Mouse (Mus musculus) layer of hippocampus, postnatal 14 days (tissue): Measurements from ENCODE around the gene Lpp. TPM values are rescaled to one million over a fixed set of nuclear protein-coding genes. Genes with fewer than 3 reads are reported as not detected.

Experiments used
- DNase-seq, 2 experiments: peaks; one replicate each; pipeline ENCODE4 v3.0.0; 2021 to 2022; ENCODE audit warnings: low spot score in 2 of 2, mixed read lengths in 1 of 2
- total RNA-seq, 2 experiments: library from RNA; stranded (reverse); gene quantifications; 2 replicates each; pipeline ENCODE4 v1.2.3; 2021

The Lpp gene
- total RNA-seq, 2 experiments from 2014 or later: 10.1 to 12.2 TPM

DNA sequence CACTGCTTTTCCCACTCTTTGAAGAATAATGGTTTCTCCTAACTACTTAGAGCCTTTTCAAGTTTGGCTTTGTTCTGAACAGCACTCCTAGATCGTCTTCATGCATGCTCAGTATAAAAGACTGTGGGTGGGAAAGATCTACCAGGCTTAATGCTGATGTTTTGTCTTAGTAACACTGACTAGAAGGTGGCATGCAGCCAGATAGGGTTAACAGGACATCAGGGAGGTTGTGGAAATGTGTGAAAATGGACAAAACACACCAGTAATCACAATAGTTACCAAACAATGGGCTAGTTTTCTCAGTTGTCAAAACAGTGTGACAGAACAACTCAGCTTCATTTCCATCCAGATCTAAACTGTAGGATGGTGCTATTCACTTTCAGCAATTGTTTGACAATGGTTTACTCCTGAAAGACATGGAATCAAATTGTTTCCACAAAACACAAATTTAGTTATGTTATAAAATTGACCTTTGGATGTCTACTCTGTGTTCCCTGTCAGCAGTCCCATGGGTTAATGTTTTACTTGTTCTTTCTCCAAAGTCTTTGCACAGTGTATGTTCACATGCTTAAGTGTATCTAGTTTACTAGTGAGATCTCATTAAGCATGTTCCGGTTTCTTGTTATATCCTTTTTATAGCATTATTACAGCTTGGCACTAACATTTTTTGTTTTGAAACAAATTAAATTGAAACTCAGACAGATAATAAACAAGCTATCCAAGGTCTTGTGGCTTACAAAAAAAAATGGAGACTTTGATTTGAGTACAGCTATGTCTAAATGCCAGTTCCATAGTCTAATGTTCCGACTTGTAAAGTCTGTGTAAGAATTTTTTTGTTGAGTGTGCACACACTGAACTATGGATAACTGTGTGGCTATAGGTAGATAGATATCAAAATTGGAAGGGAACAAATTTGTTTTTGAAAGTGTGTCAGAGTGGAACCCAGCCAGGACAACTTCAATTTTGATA is 229.2 kb downstream of the Lpp start:
- no peak for DNase-seq

DNA sequence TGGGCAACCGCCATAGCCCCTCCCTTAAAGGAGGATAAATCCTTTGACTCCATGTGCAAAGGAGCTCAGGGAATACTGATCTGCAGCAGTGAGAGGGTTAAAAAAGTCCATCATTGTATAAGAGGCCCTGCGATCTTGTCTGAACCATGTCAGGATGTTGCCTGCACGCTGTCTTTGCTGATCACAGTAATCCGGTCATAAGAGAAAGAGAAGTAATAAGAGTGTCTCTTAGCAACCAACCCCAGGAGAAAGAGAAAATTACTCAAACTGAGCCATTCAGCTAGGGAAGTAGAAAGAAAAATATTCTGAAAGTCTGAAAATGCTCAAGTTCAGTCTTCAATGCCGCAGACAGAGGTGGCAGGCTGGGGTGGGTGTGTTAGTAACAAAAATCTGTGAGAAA is 231.0 kb downstream of the Lpp start:
- DNase-seq: peak in 1 of 2 experiments; percentile 23

DNA sequence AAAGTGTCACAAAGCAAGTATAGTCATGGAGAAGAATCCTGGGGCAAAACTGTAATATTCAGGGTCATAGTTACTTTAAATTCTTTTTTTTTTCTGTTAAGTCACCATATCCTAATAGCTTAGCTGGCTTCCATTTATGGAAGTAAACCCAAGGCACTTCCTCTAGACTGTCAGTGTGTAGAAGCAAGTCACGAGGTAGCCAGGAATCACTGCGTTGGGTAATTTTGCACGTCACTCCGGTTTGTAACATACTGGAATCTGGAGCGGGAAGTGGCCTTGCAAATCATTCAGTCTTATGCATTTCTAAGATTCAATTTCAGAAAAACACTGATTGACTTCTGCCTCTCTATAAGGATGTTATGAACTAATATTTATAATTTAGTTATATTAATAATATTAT is 232.3 kb downstream of the Lpp start:
- no peak for DNase-seq

DNA sequence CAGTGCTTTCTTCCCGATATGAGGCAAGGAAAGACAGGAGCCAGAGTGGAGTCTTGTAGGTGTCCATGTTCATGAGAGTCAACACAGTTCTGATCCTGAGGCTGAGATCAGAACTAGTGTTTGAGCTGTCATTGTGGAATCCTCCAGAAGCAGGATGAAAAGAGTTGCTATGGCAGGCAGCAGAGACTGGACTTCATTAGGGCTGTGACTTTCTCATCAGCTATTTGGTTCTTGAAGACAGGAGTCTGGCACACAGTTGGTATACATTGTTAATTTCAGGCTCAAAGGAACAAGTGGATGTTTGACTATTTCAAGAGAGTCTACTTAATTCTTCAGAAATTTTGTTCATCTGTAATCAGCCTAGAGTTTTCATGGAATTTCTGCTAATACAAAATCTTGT is 235.5 kb downstream of the Lpp start:
- no peak for DNase-seq

DNA sequence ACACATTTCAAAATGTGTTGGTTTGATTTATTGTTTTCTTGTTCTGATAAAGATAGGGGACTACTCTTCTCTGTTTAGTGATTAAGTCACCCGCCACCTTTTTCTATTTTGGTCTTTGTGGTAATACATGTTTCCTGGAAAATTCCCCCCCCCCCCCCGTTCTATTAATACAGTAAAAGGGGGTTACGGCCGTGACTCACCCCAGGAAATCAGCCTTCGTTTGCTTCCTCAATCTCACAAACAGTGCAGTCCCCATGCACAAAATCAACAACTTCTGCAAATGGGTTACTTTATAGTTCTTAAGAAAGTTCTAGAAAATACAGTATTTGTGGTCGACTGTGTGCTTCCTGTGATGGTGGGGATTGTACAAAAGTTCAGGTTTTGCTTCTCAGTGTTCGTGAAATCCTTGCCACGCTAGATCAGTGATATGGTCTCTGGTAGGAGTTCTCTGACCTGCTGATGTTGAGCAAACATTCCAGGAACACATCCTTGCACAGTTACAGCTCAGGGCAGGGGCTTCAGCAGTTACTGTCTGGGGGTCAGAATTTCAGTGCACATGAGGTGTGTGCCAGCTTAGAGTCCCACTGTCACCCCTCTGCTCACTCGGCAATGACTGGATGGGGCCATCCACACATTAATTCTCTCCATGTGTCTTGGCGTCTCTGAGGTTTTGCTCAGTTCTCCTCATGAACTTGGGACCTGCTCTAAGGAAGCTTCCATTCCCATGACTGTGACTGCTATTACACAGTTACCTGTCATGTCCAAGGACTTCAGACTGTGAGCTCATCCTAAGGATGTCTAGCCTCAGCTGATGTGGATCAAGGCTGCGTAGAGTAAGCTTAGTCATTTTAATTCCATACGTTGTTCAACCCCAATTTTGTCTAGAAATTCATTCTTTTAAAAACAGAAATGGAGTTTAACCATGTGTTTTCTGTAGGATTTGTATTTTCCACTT is 236.2 kb downstream of the Lpp start:
- DNase-seq: no peak

DNA sequence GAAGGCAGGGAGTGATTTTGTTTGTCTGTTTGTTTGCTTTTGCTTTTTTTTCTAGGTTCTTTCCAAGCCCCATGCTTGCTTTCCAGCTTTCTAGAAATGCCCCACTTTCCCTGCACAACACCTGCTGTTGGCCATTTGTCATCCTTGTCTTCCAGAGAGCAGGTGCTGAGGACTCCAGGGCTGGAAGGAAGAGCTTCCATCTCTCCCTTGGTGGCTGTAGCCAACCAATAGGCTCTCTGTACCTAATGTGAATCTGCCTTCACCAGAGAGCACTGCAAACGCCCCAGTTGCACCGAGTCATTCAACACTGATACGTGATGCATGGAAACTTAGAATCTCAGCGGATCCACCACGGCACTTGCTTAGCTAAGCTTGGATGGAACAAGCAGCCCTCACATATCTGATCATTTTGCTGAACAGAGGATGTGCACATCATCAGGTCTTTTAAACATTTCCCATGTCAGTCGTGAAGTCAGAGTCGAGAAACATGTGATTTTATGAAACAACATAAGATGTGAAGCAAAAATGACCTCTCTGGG is 242.1 kb downstream of the Lpp start:
- no peak for DNase-seq

DNA sequence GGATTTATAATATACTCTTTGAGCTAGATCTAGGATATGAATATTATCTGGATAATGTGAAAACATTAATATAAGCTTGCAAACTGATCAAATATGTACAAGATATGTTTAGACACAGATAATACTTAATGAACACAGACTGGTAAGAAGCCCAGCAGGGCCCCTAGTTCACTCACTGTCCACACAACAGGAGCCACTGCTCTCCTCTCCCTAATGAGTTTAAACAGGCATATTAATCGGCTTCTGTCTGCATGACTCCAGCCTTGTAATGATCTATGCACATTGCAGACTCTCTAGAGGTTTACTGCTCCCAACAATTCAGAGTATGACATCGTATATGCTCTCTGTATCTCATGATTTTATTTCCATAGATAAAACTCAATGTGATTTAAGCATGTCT is 243.6 kb downstream of the Lpp start:
- DNase-seq: no peak

DNA sequence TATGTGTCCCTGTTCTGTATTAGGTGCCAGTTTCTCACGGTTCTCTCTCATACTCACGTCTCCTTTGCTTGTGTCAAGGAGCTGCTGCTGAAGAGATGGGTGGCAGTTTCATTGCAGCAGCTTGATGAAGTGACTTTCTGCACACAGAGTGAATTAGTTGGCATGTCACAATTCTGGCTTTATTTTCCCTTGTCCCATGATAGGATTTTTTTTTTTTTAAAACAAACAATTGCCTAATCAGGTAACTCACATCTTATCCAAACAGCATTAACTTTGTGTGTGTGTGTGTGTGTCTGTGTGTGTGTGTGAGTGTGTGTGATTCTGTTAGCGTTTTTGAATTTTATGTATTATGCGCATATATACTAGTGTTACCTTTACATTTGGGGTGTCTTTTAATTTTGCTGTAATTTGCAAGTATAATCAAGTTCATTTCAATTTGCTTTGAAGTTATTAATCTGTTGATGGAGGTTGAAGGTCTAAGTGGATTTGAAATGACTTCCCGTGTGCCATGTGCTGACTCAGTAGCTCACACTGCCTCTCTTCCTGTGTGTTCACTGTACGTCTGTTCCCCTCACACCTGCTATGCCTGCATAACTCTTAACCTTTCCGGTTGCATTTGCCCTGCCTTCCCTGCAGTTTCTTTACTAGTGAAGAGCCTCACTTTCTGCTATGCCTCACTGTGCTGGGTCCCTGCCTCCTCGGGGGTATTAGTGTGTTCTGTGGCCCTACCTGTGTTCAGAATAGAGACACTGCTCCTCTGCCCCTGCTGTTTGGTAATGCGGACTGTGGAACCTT is 247.9 kb downstream of the Lpp start:
- DNase-seq: no peak

DNA sequence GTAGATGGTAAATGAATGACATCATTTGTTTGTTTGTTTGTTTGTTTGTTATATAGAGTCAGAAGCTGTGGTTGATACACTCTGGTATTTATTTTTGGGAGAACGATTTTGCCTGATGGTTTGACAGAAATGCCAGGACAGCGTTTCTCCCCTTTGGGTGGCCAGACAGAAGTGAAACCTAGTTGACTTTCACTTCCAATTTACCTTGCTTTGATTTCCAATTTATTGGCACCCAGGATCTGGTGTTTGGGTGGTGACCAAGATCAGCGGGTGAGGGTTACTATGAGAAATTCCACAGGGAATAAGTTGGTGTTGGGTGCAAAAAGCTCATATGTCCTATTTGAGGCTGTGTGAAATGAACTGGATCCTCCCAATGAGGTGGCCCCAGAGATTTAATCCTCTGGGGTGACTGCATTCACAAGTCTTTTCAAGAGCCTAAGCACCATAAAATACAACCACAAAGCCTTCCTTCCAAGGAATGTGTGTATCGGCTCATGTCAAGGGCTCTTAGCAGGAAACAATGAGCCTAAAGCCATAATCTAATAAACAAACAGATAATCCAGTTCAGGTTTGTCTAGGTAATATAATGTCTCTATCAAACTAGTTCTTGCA is 249.8 kb downstream of the Lpp start:
- DNase-seq: no peak

DNA sequence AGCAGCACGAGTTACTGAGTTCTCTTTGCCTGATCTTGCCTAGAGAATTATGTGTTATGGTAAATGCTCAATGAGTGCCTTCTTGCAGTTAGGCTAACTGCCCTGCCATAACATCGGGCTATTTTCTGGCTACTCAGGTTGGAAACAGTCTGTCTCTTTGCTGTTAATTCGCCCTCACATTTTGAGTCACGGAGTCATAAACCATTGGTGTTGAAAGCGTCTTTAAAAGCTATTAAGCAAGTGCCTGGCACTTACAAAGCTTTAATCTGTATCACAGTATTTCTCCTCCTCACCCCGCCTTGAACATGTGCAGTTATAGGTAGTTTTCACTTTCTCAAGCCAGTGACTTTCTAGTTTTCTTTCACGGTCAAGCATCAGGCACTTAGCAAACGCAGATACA is 250.8 kb downstream of the Lpp start:
- DNase-seq: no peak

DNA sequence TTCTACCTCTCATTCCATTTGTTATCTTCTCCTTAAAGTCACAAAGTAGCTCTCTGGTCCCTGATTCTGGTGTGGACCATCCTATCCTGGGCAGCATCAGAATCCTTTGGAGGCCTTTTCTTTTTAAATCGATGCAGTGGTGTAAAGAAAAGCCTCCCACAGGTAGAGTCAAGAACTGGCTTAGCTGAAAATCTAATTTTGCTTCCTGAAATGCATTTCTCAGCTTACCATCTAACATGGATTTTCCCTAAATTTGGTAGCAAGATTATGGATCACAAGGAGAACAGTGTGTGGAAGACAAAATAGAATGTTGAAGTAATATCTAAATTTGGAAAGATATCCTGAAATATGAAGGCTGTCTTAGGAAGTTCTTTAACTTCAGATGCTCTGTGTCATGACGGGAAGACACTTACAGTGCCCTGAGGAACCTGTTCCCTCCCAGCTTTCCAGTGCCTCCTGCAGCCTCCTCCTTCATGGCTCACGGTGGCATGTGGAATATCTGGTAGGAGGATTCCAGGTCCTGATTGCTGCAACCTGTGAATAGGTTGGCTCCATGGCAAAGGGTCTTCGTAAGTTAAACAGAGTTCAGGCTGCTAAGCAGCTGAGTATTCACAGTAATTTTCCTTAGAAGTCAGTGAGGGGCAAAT is 251.6 kb downstream of the Lpp start:
- DNase-seq: no peak

DNA sequence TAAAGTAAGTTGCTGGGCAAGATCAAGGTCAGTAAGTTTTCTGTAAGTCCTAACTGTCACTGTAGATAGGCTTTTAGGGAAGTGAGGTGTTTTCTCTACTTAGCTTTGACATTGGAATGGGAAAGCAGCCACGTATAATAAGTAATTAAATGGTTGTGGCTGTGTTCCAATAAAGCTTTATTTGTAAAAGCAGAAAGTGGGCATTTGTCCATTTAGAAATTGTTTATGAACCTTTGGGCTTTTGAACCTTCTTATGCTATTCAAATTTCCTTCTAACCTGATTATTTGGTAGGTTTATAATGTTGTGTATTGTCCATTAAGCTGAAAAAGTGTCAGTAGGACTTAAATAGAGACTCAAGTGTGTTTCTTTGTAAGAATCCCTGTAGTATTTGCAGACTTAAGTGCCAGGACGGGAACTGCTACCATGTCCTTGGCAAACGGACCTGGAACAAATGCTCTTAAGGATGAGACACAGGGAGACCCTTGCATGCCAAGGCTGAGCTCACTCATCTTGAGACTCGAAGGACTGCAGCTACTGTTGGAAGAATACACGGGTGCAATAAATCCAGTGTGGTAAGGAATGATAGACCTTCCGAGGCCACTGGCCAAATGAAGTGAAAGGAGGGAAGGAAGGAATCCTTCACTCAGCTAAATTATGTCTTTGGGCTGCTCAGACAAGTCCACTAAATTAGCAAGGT is 252.7 kb downstream of the Lpp start:
- no peak for DNase-seq

DNA sequence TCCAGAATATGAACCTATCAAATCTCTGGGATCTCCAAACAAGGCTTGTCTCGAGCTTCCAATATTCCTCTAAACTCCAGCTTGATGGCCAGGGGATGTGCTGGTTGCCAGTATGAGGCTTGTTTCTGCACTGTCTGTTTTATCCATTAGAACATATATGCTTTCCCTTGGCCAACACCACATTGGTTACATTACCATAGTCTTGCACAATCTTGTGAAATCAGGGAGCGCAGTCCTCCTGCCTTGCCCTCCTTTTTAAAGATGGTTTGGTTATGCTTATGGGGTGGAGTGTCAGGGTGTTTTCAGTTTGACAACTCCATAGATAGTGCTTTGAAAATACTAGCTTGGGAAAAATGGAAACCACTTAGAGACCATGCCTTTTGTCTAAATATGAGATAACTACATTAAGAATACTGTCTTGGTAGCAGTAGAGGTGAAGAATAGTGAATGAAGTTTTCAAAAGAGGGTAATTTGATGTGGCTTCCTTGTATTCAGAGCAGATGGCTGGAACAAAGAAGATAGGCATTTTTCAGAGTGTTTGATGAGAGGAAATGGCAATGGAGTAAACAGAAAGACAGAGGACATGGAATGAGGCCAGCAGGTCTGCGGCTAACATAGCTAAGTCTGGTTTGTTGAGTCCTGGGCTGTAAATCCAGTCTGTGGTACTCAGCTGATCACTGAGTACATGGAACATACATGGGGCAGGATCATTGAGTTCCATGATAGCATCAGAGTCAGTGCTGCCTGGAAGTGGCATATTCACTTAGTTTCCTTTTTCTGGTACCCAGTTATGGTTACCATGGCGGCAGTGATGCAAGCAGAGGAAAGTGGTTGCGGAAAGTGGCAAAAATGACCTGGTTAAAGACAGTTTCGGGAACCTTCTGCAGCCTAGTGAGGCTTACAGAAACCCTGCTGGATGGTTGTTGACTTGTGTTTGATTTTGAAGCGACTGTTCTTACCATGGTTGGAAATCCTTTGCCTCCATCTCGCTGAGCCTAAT is 258.6 kb downstream of the Lpp start:
- no peak for DNase-seq

DNA sequence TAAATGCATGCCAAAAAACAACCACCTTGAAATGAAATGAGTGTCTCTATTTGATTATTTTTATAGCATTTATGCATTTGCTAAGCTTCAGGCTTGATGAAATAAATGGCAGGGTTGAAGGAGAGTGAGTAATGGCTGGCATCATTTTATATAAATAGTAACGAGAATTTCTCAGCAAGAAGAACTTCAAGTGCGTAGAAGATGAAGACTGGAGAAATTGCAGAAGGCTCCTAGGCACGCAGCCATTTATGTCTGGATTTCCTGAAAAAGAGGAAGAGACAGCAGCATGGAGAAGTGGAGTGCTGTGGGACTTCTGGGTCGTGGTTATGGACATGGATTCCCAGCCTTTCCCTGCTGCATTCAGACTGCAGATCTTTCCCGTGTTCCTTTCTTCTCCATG is 259.7 kb downstream of the Lpp start:
- no peak for DNase-seq

DNA sequence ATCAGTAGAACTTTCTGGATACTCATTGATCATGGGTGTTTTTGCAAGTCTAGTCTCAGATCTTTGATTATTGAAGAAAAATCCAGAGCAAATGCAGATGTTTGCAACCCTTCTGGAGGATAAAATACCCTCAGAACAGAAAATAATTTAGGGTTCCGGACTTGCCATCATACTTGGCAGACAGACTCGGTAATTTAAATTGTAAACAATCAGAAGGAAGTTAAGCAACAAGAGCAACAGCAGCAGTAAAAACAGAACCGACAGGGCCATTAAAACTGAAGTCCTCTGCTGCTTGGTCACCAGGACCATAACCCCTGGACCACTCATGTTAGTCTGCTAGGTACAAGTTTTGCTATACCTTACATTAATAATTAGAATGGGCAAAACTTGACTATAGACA is 261.8 kb downstream of the Lpp start:
- no peak for DNase-seq

DNA sequence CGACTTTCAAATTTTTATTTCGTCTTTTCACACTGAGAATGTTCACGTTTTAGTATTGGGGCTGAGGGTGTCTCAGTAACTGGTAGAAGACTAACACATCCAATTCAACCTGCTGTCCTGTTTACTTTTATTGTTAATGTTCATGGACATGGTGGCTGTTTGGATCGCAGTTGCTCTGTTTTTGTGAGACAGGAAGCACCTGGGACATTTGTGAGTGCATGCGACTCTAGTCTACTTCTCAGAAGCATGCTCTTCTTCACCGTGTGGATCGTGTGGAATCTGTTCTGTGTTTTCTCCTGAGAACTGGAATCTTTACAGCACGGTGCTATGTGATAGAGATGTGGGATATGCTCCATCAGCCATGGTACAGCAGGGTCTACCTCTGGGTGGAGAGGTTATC is 262.7 kb downstream of the Lpp start:
- no peak for DNase-seq

DNA sequence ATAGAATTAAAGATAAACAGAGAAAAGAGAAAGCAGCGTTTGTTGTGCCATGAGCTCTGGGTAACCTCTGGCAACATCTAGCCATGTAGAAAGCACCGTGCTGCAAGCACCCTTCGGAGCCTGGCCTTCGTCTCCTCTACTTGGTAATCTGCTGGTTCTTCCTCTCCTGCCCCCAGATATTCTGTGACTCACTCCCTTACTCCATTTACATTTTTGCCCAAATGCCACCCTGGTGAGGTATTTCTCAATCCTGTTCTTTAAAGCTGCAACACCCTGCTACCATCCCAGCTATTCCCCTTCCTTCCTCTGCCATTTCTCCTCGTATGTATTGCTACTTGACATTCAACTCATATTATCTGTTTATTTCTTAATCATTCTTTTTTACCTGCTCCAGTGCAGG is 263.4 kb downstream of the Lpp start:
- DNase-seq: no peak

DNA sequence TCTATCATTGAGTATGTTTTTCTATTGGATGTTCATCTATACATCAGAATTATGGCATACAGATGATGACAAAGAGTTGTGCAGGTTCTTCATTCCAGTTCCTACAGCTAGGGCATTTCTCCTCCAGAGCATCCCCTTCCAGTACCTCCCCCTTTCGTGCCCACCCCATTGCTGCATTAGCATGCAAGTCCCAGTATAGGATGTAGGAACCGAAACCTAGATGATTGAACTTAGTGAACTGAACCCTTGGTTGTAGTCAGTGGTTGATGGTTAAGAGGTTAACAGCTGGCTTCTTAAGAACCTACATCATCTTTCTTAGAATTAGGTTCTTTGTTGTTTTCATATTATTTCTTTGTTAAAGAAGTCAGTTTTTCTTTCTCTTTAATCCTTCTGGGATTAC is 265.7 kb downstream of the Lpp start:
- DNase-seq: no peak
